Mouse (Mus musculus) frontal cortex, postnatal 10 days (tissue): ENCODE measurements around the gene Cd37.
A peak's percentile ranks its signal among the peaks of the same experiment; 100 is the strongest.

Source experiments
- DNase-seq, 2 experiments: peaks; one replicate each; pipeline ENCODE4 v3.0.0; 2022; ENCODE audit warnings: low spot score in 2 of 2, mixed read lengths in 1 of 2

The Cd37 gene

DNA sequence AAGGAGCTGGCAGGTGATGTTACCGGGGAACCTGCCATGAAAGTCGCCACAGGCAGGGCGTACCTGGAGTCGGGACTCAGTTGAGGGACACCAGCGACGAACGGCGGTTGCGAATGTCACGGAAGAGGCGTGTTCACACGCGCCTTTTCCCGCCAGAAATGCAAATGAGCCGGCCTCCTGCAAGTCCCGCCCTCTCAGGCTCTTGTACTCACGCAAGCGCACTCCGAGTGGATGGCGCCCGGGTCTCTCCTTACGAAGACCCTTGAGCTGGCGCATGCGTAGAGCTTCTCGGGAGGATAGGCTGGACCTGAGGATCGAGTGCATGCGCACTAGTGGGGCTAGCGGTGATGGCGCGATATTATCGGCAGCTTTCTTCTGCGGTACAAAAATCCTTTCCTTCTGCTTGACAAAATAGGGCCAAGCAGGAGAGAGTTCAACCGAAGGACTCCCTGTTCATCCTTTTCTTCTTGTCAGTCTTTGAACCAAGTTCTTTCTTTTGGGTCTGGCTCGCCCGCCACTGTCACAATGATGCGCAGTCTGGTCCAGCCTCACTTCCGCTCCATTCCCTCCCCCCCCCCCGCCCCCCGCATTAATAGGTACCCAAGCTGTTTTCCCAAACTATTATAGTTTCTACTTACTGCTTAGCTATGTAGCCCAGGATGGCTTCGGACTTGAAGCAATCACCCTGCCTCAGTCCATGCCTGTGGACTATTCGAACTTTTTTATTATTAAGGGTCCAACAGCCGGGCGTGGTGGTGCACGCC is 34.4 kb downstream of the Cd37 start, which contains the start of gene Ccdc155:
Gene Ccdc155 (minus strand): TSS at position 513 of the 764 bp plus-strand sequence.
- peak; percentile 90 to 91 for DNase-seq

GRCm38 (mm10) chr7:45202654-45203053 is 36.3 kb downstream of the Cd37 start:
- DNase-seq: no peak

DNA sequence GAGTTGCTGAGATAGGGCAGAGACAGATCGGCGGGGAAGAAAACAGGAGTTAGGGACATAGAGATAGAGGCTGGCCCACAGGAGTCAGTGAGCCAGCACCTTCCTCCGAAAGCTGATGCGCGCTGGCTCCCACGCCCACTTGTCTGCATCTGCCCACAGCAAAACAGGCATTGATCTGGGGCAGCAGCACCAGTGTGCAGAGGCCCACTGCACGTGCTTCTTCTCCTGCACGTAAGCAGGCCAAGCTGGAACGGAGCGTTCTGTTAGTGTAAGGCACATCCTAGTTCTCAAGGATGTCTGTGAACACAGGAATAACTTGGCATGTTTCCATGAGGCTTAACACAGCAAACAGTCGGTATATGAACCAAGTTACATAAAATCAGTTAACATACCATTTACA is 40.0 kb downstream of the Cd37 start:
- DNase-seq: no peak

- peak; percentile 49 to 63 for DNase-seq
Observed at GRCm38 (mm10) chr7:45198435-45198834, 40.5 kb downstream of the Cd37 start.

- DNase-seq: no peak
Observed at GRCm38 (mm10) chr7:45196994-45197393, 41.9 kb downstream of the Cd37 start.

DNA sequence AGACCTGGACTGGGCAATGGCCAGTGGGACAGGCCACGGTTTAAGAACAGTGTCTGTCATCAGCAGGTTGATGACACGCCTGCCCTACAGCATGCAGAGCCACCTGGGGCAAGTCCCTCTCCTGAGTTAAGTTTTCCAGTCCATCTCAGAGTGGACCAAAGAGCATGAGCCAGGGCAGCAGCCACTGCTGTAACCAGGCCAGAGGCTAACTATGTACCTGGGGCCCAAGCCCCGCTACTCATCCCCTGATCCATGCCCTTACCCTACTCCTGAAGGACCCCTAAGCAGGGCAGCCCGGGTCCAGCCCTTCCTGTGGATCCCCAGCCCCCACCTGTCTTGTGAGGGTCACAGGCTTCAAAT is 42.8 kb downstream of the Cd37 start:
- no peak for DNase-seq

- DNase-seq: no peak
Observed at GRCm38 (mm10) chr7:45195341-45196175, 43.4 kb downstream of the Cd37 start.

DNA sequence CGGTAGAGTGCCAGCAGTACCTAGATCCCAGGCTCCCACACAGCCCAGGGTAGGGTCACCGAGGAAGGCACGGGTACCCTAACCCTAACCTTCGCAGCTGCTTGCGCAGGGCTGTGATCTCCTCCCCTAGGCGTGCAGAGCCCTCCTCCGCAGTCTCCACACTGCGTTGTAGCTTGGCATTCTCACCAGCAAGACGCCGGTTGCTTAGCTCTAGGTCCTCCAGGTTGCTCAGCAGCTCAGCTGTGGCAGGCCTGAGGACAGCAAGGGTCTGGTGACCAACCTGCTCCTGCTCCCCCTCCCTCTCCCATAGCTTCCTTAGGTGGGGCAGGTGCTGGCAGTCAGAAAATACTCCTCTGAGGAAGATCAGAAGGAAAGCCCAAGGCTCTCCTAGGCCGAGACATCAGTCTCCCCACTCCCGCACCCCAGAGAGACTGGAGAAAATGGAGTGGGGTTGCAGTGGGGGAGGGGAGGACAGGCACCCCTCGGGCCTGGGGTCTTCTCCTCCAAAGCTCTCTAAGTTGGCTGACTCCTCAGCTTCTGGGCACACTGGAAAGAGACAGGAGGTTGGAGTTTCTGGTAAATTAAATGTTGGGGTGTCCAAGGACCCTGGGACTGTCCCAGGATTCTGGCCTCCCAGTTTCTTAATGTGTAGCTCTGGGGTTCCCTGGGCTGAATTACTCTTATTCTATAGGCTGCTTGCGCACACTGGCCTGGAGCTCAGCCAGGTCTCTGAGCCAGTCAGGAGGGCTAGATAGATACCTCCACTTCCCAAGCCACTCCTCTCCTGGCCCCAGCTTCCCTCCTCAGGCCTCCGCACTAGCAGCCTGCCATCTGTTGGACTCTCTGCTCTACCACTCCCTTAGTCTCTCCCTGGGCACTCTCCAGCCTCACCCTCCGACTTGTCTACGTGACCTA is 44.8 kb downstream of the Cd37 start:
- DNase-seq: no peak

- no peak for DNase-seq
Observed at GRCm38 (mm10) chr7:45193406-45193805, 45.5 kb downstream of the Cd37 start.

DNA sequence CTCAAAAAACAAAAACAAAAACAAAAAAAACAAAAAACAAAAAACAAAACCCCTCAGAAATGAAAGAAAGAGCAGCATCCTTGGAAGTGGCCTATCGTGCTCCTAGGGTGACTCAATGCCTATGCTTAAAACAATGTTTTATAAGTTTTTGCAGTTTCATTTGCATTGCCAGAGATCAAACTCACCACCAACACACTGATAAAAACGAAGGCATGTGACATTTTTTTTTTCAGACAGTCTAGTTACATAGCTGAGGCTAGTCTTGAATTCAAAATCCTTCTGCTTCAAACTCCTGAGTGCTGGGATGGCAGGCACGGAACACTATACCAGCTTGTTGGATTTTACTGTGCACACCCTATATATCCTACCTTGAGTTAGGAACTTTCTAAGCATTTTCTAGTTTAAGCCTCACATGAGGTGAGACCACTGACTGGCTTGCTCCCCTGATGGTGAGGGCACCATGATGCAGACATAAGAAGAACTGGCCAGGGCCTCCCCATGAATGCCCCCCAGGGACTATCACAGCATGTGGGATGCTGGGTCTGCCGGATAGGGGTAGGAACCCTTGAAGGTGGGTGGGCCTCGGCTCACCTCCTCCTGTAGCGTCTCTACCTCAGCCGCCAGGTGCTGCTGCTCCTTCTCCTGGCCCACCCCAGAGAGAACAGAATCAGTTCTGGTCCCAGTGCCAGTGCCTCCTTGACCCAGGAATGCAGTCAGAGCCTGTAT is 46.2 kb downstream of the Cd37 start:
- DNase-seq: no peak

GRCm38 (mm10) chr7:45191803-45192363 is 47.0 kb downstream of the Cd37 start:
- DNase-seq: no peak

DNA sequence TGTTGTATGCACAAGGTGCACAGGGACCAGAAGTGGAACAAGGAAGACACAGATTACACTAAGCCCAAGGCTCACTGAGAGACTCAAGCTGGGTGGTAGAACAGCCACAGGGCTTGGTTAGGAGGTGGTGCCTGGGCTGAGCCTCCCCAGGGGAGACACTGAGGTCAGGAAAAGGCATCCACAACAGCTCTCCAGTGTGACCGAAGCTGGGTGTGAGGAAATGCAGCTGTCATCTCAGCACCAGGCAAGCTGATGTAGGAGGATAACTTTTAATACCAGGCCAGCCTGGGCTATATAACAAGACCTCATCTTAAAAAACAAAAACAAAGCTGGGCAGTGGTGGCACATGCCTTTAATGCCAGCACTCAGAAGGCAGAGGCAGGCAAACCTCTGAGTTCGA is 47.8 kb downstream of the Cd37 start:
- no peak for DNase-seq

DNA sequence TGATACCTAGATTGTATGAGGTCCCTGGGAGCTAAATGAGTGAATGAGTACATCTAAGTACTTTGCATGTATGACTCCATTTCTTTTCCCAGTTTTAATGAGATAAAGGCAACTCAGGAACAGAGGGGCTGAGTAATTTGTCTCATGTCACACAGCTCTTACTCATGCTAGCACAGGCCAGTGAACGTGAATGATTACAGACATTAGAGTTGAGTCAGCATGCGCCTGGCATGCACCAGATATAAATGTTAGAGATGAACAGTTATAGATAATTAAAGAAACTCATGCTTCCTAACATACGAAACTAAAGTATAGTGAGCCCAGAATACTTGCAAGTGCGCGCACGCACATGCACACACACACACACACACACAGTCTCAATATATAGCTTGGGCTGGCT is 48.7 kb downstream of the Cd37 start:
- no peak for DNase-seq

GRCm38 (mm10) chr7:45189600-45189999 is 49.3 kb downstream of the Cd37 start:
- DNase-seq: no peak

GRCm38 (mm10) chr7:45185921-45186320 is 53.0 kb downstream of the Cd37 start:
- no peak for DNase-seq

DNA sequence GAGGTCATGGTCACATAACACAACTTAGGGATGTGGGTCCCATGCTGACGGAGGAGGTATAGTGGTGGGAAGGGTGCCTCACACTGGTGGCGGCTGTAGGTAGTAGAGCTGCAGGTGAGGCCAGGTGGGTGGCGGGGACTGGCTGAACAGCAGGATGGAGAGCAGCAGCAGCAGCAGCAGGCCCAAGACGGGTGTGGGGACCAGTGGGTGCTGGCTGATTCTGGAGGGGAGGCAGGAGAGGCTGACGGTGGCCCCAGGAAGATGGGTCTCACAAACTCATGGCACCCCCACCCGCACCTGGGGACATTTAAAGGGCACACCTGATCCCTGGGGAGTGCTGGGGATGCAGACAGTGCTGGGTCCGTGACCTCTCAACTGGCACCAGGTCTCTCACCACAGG is 55.2 kb downstream of the Cd37 start:
- DNase-seq: no peak
